Mouse (Mus musculus) midbrain, postnatal 0 days (tissue): ENCODE data around the gene Btg4. TPM values are rescaled to one million over a fixed set of nuclear protein-coding genes. Genes with fewer than 3 reads are reported as not detected.

Source experiments
- ATAC-seq: fragments of 200-750 bp; cut with Nextera tagmentation; 2 replicates; pipeline ENCODE4 v1.8.0; 2017; ENCODE audit warnings: moderate number of reproducible peaks, mild to moderate bottlenecking, moderate TSS enrichment, moderate library complexity; ENCODE audit not compliant: low FRiP score
- DNase-seq: peaks from one replicate; pipeline ENCODE4 v3.0.0-alpha.2; 2015; ENCODE audit warnings: low spot score
- H3K27ac ChIP-seq: fragments of 300-500 bp; sonication (generic); 2 replicates; pipeline ENCODE4 v1.5.1; 2014; ENCODE audit warnings: low read depth, mild to moderate bottlenecking, low read length, mixed read lengths
- H3K27me3 ChIP-seq: fragments of 300-500 bp; sonication (generic); 2 replicates; pipeline ENCODE4 v1.6.1; 2014; ENCODE audit warnings: low read length, control low read depth, mixed read lengths; ENCODE audit not compliant: insufficient read depth
- H3K36me3 ChIP-seq: fragments of 300-500 bp; sonication (generic); 2 replicates; pipeline ENCODE4 v1.6.1; 2014; ENCODE audit warnings: low read length, control low read depth, mixed read lengths; ENCODE audit not compliant: insufficient read depth
- H3K4me1 ChIP-seq: fragments of 300-500 bp; sonication (generic); 2 replicates; pipeline ENCODE4 v1.6.1; 2014; ENCODE audit warnings: mild to moderate bottlenecking, control low read depth, antibody characterized with exemption, low read length, mixed read lengths; ENCODE audit not compliant: insufficient read depth
- H3K4me2 ChIP-seq: fragments of 300-500 bp; sonication (generic); 2 replicates; pipeline ENCODE4 v1.6.1; 2014; ENCODE audit warnings: low read depth, mild to moderate bottlenecking, low read length, mixed read lengths; ENCODE audit not compliant: poor library complexity, severe bottlenecking
- H3K4me3 ChIP-seq: fragments of 300-500 bp; sonication (generic); 2 replicates; pipeline ENCODE4 v1.5.1; 2014; ENCODE audit warnings: low read depth, mild to moderate bottlenecking, low read length, moderate library complexity
- H3K9ac ChIP-seq: fragments of 300-500 bp; sonication (generic); replicated peaks from 2 replicates; pipeline ENCODE4 v1.6.1; 2014; ENCODE audit warnings: mild to moderate bottlenecking, low read length, moderate library complexity, mixed read lengths; ENCODE audit not compliant: poor library complexity, severe bottlenecking
- H3K9me3 ChIP-seq: fragments of 300-500 bp; sonication (generic); 2 replicates; pipeline ENCODE4 v1.6.1; 2016; ENCODE audit warnings: low read length, control low read depth
- CTCF ChIP-seq: IDR thresholded peaks from 2 replicates; pipeline ENCODE4 v1.5.1; 2016; ENCODE audit warnings: antibody characterized with exemption, mild to moderate bottlenecking
- WGBS: fragments of 180-500 bp; shearing (Covaris S2); extraction: QIAGEN DNeasy Blood & Tissue Kit; methylation state at CpG from one replicate; pipeline ENCODE4 v1.1.7; 2014; 5-methylcytosine and 5-hydroxymethylcytosine counted together
- microRNA counts: library from miRNA; unstranded; fragments of <30 nt; microRNA quantifications from one replicate; lab custom pipeline; 2015
- microRNA-seq: library from miRNA; unstranded; fragments of <30 nt; microRNA quantifications from one replicate; pipeline ENCODE4, GENCODE M21; 2016; ENCODE audit warnings: borderline number of aligned reads
- polyA plus RNA-seq: library from polyadenylated mRNA; unstranded; fragments of >200 nt; fragmentation: Nextera tagmentation; extraction: Ambion mirVana; gene quantifications from 2 replicates; pipeline ENCODE4 v1.2.1, GENCODE M21; 2015
- total RNA-seq: library from RNA; depleted of rRNA; stranded (reverse); fragments of >200 nt; gene quantifications from 2 replicates; pipeline ENCODE4 v1.2.3, GENCODE M21; 2014; rRNA removed

Btg4 gene
- total and polyA plus RNA-seq, 2 experiments from 2014 or later: not detected

DNA sequence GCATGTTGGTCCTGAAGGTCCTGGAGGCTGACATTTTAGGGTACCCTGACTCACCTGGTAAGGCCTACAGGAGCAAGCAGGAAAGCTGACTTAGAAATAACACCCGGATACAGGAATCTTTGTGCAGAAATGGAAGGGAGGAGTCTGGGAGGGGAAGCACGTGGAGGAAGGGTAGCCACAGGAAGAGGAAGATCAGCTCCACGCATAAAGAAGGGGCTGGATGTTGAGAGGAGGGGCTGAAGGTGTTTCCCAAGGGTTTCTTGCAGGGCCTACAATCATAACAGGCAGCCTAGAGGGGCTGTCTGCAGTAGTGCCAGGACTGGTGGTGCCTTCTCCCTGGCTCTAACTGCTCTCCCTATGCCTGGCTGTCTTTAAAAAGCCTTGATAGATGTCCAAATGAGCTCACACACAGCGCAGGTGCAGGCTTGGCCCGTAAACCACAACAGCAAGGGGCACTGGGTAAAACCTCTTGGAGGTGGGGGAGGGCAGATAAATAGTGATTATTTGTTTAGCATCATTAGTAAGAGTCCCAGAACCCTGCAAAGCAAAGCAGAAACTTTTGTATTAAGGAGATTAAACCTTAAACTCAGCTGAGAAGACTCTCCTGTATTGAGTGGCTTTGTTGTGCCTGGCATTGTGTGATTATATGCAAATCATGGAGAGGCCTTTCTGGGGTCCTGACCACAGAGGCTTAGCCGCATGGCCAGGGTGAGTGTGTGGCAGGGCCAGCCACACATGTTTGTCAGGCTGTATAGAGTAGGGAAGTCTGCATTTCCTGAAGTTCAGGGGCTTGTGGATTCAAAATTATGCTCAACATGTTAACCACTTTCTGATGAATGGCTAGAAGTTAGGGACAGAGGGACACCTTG is 104.8 kb downstream of the Btg4 start, which contains the start of gene Gm32742:
TSS of gene Gm32742 (minus strand) at position 206 of the 869 bp plus-strand sequence.
- WGBS: 55% methylated on average over 6 of the region's 6 CpGs
- no peaks in the 10 kb centered on the region for H3K27me3 ChIP-seq
- DNase-seq (peak; percentile 30), ATAC-seq (no peak)
- H3K27ac ChIP-seq: no peak within 1 kb of the TSS
- no peak within 1 kb of the TSS for H3K4me2 ChIP-seq
- no peaks in the 10 kb centered on the region for H3K9me3 ChIP-seq
- H3K9ac ChIP-seq: no peak within 1 kb of the TSS
- no peaks in the 10 kb centered on the region for H3K36me3 ChIP-seq
- H3K4me1 ChIP-seq: no peaks in the 10 kb centered on the region
- H3K4me3 ChIP-seq: no peak within 1 kb of the TSS
- TF ChIP-seq CTCF: no peak

DNA sequence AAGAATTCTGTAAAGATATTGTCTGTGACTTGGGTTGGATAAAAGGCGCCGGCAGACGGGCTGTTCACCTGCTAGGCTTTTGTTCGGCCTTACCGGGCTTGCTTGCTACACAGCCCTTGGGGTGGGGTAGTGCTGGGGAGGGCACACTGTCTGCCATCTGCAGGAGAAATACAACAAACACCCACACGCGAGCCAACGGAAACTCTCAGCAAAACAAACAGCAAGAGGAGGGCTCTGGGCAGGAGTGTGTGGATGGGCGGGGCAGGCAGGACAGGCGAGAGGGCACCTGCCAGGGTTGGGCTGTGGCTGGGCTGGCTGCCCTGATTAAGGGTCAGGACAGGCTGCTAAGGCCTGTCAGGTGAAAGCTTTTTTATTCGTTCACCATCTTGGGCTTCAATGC is 107.3 kb downstream of the Btg4 start:
- no peak for TF ChIP-seq CTCF
- H3K9ac ChIP-seq: no peak overlapping the region

DNA sequence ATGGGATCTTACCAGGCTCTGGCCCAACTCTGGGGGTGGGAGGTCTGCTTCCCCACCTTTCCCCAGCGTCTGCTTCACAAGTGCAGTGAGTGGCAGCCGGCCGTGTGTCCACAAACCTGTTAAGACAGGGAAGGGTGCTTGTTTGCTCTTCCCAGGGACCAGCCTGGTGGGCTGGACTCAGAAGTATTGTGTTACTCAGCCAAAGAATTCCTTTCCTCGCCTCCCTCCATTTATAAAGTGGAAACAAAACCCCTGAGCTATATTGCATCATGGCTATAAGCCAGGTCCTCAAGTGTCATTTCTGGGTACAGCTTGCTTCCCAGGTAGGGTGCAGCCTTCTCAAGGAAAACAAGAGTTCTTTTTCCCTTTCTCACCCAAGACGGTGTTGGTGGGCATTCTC is 108.0 kb downstream of the Btg4 start:
- H3K4me2 ChIP-seq: no peak overlapping the region
- ATAC-seq: no peak
- 80% methylated on average over 5 of the region's 5 CpGs for WGBS

More for the DNA sequence above, 107.3 kb downstream of the Btg4 start:
- H3K27me3 ChIP-seq: no peaks in the 10 kb centered on the region
- 68% methylated on average over 11 of the region's 11 CpGs for WGBS
- H3K4me1 ChIP-seq: no peaks in the 10 kb centered on the region
- H3K4me3 ChIP-seq: no peak overlapping the region
- H3K4me2 ChIP-seq: no peak overlapping the region
- H3K36me3 ChIP-seq: no peaks in the 10 kb centered on the region
- H3K27ac ChIP-seq: no peak overlapping the region
- no peak for ATAC-seq
- DNase-seq: no peak
- H3K9me3 ChIP-seq: no peaks in the 10 kb centered on the region

DNA sequence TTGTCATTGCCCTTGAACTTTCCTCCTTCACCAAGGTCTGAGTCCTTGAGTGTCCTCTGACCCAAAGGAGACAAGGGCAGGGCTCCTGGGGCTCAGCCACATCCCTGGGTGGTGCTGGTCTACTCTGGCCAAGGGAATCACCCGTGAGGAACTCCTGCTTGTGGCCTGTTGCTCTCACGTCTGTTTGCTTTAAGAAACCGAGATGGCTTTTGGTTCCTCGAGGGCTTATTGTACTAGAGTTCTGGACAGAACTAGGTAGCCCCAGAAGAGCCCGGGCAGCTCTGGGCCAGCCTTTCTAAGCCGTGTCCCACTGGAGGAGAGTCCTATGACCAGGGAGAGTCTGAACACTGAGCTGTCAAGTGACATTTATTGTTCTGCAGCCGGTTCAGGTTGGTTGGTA is 108.4 kb downstream of the Btg4 start:
- Histone ChIP-seq H3K9me3 (no peaks in the 10 kb centered on the region), H3K4me2 (no peak overlapping the region), H3K4me1 (no peaks in the 10 kb centered on the region), H3K27ac (no peak overlapping the region), H3K36me3 (no peaks in the 10 kb centered on the region), H3K4me3 (no peak overlapping the region), H3K27me3 (no peaks in the 10 kb centered on the region), H3K9ac (no peak overlapping the region)
- ATAC-seq (no peak), DNase-seq (no peak)
- WGBS: 94% methylated on average over 7 of the region's 7 CpGs
- TF ChIP-seq CTCF: no peak

More for the DNA sequence above, 108.0 kb downstream of the Btg4 start:
- H3K9me3 ChIP-seq: no peaks in the 10 kb centered on the region
- H3K27ac ChIP-seq: no peak overlapping the region
- no peaks in the 10 kb centered on the region for H3K27me3 ChIP-seq
- H3K4me1 ChIP-seq: no peaks in the 10 kb centered on the region
- no peaks in the 10 kb centered on the region for H3K36me3 ChIP-seq
- no peak overlapping the region for H3K9ac ChIP-seq
- no peak for TF ChIP-seq CTCF
- DNase-seq: no peak
- no peak overlapping the region for H3K4me3 ChIP-seq

MicroRNAs within 50 kb of the gene (microRNA counts, 519-probe panel; counts per million panel counts)
- microRNA mmu-miR-34b-3p (lab: Ali Mortazavi, UCI): 528 counts per million, percentile 58 among the panel's probes with 10 or more counts
- 528 counts per million, percentile 58 among the panel's probes with 10 or more counts for microRNA mmu-miR-34b-5p (lab: Ali Mortazavi, UCI)
- microRNA mmu-miR-34c (lab: Ali Mortazavi, UCI): 5,641 counts per million, percentile 95 among the panel's probes with 10 or more counts

Small RNA genes lying within 50 kb of the gene (microRNA-seq; reads per million reads assigned to microRNA genes)
- 34.2 reads per million, percentile 33 among the genes with 10 or more reads in this experiment for gene Mir34b
- 1,126 reads per million, percentile 76 among the genes with 10 or more reads in this experiment for gene Mir34c

Other genes with a start within 250 kb of the Btg4 start
- gene Ppp2r1b, start 215.6 kb upstream of the Btg4 start, total RNA-seq: 14.8 and 17.0 TPM in 2 replicates
- gene Ppp2r1b, start 215.6 kb upstream of the Btg4 start, polyA plus RNA-seq: 27.9 and 30.2 TPM in 2 replicates
- gene Sik2, start 51.8 kb upstream of the Btg4 start, total RNA-seq: 24.4 and 35.0 TPM in 2 replicates
- 12.8 and 14.4 TPM in 2 replicates for gene Sik2, start 51.8 kb upstream of the Btg4 start, polyA plus RNA-seq
- 0.85 and 2.2 TPM in 2 replicates for gene Layn, start 16.2 kb downstream of the Btg4 start, total RNA-seq
- 1.3 and 1.8 TPM in 2 replicates for gene Layn, start 16.2 kb downstream of the Btg4 start, polyA plus RNA-seq
- gene 4833427G06Rik, start 41.2 kb downstream of the Btg4 start, total RNA-seq: not detected in 2 replicates
- gene 4833427G06Rik, start 41.2 kb downstream of the Btg4 start, polyA plus RNA-seq: 0.47 and 0.80 TPM in 2 replicates
- gene Gm32742, start 104.6 kb downstream of the Btg4 start, total RNA-seq: not detected in 2 replicates
- not detected in 2 replicates for gene Gm32742, start 104.6 kb downstream of the Btg4 start, polyA plus RNA-seq
- 0.16 and 0.42 TPM in 2 replicates for gene Pou2af1, start 152.8 kb downstream of the Btg4 start, total RNA-seq
- gene Pou2af1, start 152.8 kb downstream of the Btg4 start, polyA plus RNA-seq: 0.12 TPM in 1 of 2 replicates, not detected in the other
- gene Colca2, start 217.7 kb downstream of the Btg4 start, total RNA-seq: not detected in 2 replicates
- 0.79 and 1.1 TPM in 2 replicates for gene Colca2, start 217.7 kb downstream of the Btg4 start, polyA plus RNA-seq